Mouse (Mus musculus) layer of hippocampus, adult 11-12 months (tissue): Measurements from ENCODE around the gene Map1lc3b.
A peak's percentile ranks its signal among the peaks of the same experiment; 100 is the strongest.

Source experiments
- DNase-seq: peaks from one replicate; pipeline ENCODE4 v3.0.0; 2022; ENCODE audit warnings: low spot score

The Map1lc3b gene

GRCm38 (mm10) chr8:121590203-121591177, at the start of gene Map1lc3b:
Gene Map1lc3b (plus strand): TSS chr8:121590361.
- DNase-seq, result peak; percentile 97

- no peak for DNase-seq
Observed at GRCm38 (mm10) chr8:121541862-121542261, 48.3 kb upstream of the Map1lc3b start.

GRCm38 (mm10) chr8:121542901-121543300, 47.3 kb upstream of the Map1lc3b start:
- no peak for DNase-seq

GRCm38 (mm10) chr8:121544276-121544785, 45.8 kb upstream of the Map1lc3b start, which contains the start of gene 1700018B08Rik:
Gene 1700018B08Rik (minus strand): TSS chr8:121544320.
- no peak for DNase-seq

GRCm38 (mm10) chr8:121544936-121545335, 45.2 kb upstream of the Map1lc3b start:
- DNase-seq, result no peak

- peak; percentile 77 for DNase-seq
Observed at GRCm38 (mm10) chr8:121547132-121547531, 43.0 kb upstream of the Map1lc3b start.

- DNase-seq, result no peak
Observed at GRCm38 (mm10) chr8:121550056-121550455, 40.1 kb upstream of the Map1lc3b start.

GRCm38 (mm10) chr8:121551065-121551985, 38.8 kb upstream of the Map1lc3b start:
- no peak for DNase-seq

GRCm38 (mm10) chr8:121552506-121552905, 37.7 kb upstream of the Map1lc3b start:
- no peak for DNase-seq

- DNase-seq, result no peak
Observed at GRCm38 (mm10) chr8:121553831-121554475, 36.2 kb upstream of the Map1lc3b start.

GRCm38 (mm10) chr8:121557746-121558145, 32.4 kb upstream of the Map1lc3b start:
- DNase-seq, result no peak

- DNase-seq, result no peak
Observed at GRCm38 (mm10) chr8:121558538-121558937, 31.6 kb upstream of the Map1lc3b start.

- no peak for DNase-seq
Observed at GRCm38 (mm10) chr8:121559801-121560200, 30.4 kb upstream of the Map1lc3b start.

- DNase-seq, result no peak
Observed at GRCm38 (mm10) chr8:121560432-121561100, 29.6 kb upstream of the Map1lc3b start.

- no peak for DNase-seq
Observed at GRCm38 (mm10) chr8:121561636-121562345, 28.4 kb upstream of the Map1lc3b start.

GRCm38 (mm10) chr8:121562941-121563351, 27.2 kb upstream of the Map1lc3b start:
- no peak for DNase-seq

- DNase-seq, result no peak
Observed at GRCm38 (mm10) chr8:121563701-121564100, 26.5 kb upstream of the Map1lc3b start.

- no peak for DNase-seq
Observed at GRCm38 (mm10) chr8:121568321-121568720, 21.8 kb upstream of the Map1lc3b start.

- DNase-seq, result no peak
Observed at GRCm38 (mm10) chr8:121570335-121570734, 19.8 kb upstream of the Map1lc3b start.

- DNase-seq, result no peak
Observed at GRCm38 (mm10) chr8:121570801-121571200, 19.4 kb upstream of the Map1lc3b start.
